Mouse (Mus musculus): ENCODE results near the gene Tmem151a. TPM values are rescaled to one million over a fixed set of nuclear protein-coding genes. Genes with fewer than 3 reads are reported as not detected.

The Tmem151a gene
- total and polyA plus RNA-seq, 3 experiments = 2.6 to 3.3 (median 2.8) TPM

DNA sequence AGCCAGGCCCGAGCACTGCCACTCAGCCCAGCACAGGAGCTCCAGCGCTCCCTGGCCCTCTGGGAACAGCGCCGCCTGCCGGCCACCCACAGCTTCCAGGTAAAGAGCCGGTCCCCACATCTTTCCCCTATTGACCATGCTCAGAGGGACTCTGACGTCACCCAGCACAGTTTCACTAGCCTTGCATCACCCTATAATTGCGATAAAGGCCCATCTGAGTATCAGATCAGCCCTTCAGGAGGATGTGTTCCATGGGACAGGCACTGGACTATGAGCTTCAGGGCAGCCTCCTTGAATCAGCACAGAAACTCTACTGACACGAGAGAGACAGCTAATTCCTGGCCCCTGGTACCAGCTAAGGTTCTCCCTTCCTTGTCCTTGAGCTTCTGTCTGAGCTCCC lies 31.4 kb downstream of the Tmem151a start:
- Histone ChIP-seq H3K9ac (ENCODE audit: low read depth, low read length) (no peak overlapping the region), H3K27me3 (ENCODE audit: control insufficient read depth, insufficient read depth, low read length) (no peaks in the 10 kb centered on the region), H3K79me2 (replicated peaks; ENCODE audit: control insufficient read depth, insufficient read depth, low read length) (no peaks in the 10 kb centered on the region), H3K4me3 (no peak overlapping the region), H3K36me3 (ENCODE audit: control insufficient read depth, insufficient read depth, low read length) (no peaks in the 10 kb centered on the region), H3K27ac (no peak overlapping the region), H3K4me1 (ENCODE audit: control insufficient read depth, insufficient read depth, low read length) (peaks cover 11% of the 10 kb centered on the region)
- WGBS = 49% methylated on average over 9 of the region's 9 CpGs
- peak in 1 of 2 experiments; percentile 53 for DNase-seq
- TF ChIP-seq EP300 (IDR thresholded peaks at IDR 0.05; ENCODE audit: insufficient read depth, low read depth, low read length) (no peak), CTCF (IDR thresholded peaks at IDR 0.05) (peak; percentile 79), POLR2A (IDR thresholded peaks at IDR 0.05; ENCODE audit: insufficient read depth, low read depth, low read length) (no peak)
- intact Hi-C loops (cut with DNase I) = no loop called here

GRCm38 (mm10) chr19:5052853-5053252 lies 32.5 kb downstream of the Tmem151a start:
- 80% methylated on average over 17 of the region's 17 CpGs for WGBS
- no peak overlapping the region for H3K27ac ChIP-seq
- intact Hi-C loops (cut with DNase I) = no loop called here
- H3K79me2 ChIP-seq (replicated peaks; ENCODE audit: control insufficient read depth, insufficient read depth, low read length) = no peaks in the 10 kb centered on the region
- H3K4me1 ChIP-seq (ENCODE audit: control insufficient read depth, insufficient read depth, low read length) = peaks cover 7% of the 10 kb centered on the region
- H3K9ac ChIP-seq (ENCODE audit: low read depth, low read length) = no peak overlapping the region
- no peak for TF ChIP-seq CTCF (IDR thresholded peaks at IDR 0.05)
- no peak for TF ChIP-seq POLR2A (IDR thresholded peaks at IDR 0.05; ENCODE audit: insufficient read depth, low read depth, low read length)
- no peak for TF ChIP-seq EP300 (IDR thresholded peaks at IDR 0.05; ENCODE audit: insufficient read depth, low read depth, low read length)
- H3K27me3 ChIP-seq (ENCODE audit: control insufficient read depth, insufficient read depth, low read length) = no peaks in the 10 kb centered on the region
- no peak for DNase-seq
- no peaks in the 10 kb centered on the region for H3K36me3 ChIP-seq (ENCODE audit: control insufficient read depth, insufficient read depth, low read length)
- H3K4me3 ChIP-seq = no peak overlapping the region

GRCm38 (mm10) chr19:5052166-5052822 lies 33.0 kb downstream of the Tmem151a start:
- Histone ChIP-seq H3K27ac (no peak overlapping the region), H3K27me3 (ENCODE audit: control insufficient read depth, insufficient read depth, low read length) (no peaks in the 10 kb centered on the region), H3K4me1 (ENCODE audit: control insufficient read depth, insufficient read depth, low read length) (peaks cover 4% of the 10 kb centered on the region), H3K79me2 (replicated peaks; ENCODE audit: control insufficient read depth, insufficient read depth, low read length) (no peaks in the 10 kb centered on the region), H3K9ac (ENCODE audit: low read depth, low read length) (no peak overlapping the region), H3K4me3 (no peak overlapping the region), H3K36me3 (ENCODE audit: control insufficient read depth, insufficient read depth, low read length) (no peaks in the 10 kb centered on the region)
- intact Hi-C loops (cut with DNase I) = no loop called here
- TF ChIP-seq POLR2A (IDR thresholded peaks at IDR 0.05; ENCODE audit: insufficient read depth, low read depth, low read length) = no peak
- no peak for TF ChIP-seq EP300 (IDR thresholded peaks at IDR 0.05; ENCODE audit: insufficient read depth, low read depth, low read length)
- no peak for TF ChIP-seq CTCF (IDR thresholded peaks at IDR 0.05)
- no peak for DNase-seq
- 49% methylated on average over 25 of the region's 25 CpGs for WGBS

GRCm38 (mm10) chr19:5051515-5051914 lies 33.8 kb downstream of the Tmem151a start:
- peak overlapping the region; percentile 46; the same call in 1 of the 2 replicates for H3K4me3 ChIP-seq
- H3K4me1 ChIP-seq (ENCODE audit: control insufficient read depth, insufficient read depth, low read length) = peaks cover 4% of the 10 kb centered on the region
- H3K9ac ChIP-seq (ENCODE audit: low read depth, low read length) = no peak overlapping the region
- no peak for DNase-seq
- no peaks in the 10 kb centered on the region for H3K36me3 ChIP-seq (ENCODE audit: control insufficient read depth, insufficient read depth, low read length)
- no peaks in the 10 kb centered on the region for H3K27me3 ChIP-seq (ENCODE audit: control insufficient read depth, insufficient read depth, low read length)
- 64% methylated on average over 3 of the region's 3 CpGs for WGBS
- TF ChIP-seq CTCF (IDR thresholded peaks at IDR 0.05) = no peak
- TF ChIP-seq EP300 (IDR thresholded peaks at IDR 0.05; ENCODE audit: insufficient read depth, low read depth, low read length) = no peak
- no peak for TF ChIP-seq POLR2A (IDR thresholded peaks at IDR 0.05; ENCODE audit: insufficient read depth, low read depth, low read length)
- no peak overlapping the region; the same call in 1 of the 2 replicates for H3K27ac ChIP-seq
- intact Hi-C loops (cut with DNase I) = no loop called here
- H3K79me2 ChIP-seq (replicated peaks; ENCODE audit: control insufficient read depth, insufficient read depth, low read length) = no peaks in the 10 kb centered on the region

- DNase-seq = peak in 1 of 2 experiments; percentile 50
- intact Hi-C loops (cut with DNase I) = no loop called here
- peaks cover 4% of the 10 kb centered on the region for H3K4me1 ChIP-seq (ENCODE audit: control insufficient read depth, insufficient read depth, low read length)
- TF ChIP-seq EP300 (IDR thresholded peaks at IDR 0.05; ENCODE audit: insufficient read depth, low read depth, low read length) (no peak), POLR2A (IDR thresholded peaks at IDR 0.05; ENCODE audit: insufficient read depth, low read depth, low read length) (no peak), CTCF (IDR thresholded peaks at IDR 0.05) (no peak)
- 16% methylated on average over 17 of the region's 17 CpGs for WGBS
- H3K4me3 ChIP-seq = peak overlapping the region; percentile 46
- no peaks in the 10 kb centered on the region for H3K36me3 ChIP-seq (ENCODE audit: control insufficient read depth, insufficient read depth, low read length)
- H3K9ac ChIP-seq (ENCODE audit: low read depth, low read length) = peak overlapping the region; percentile 56
- H3K27me3 ChIP-seq (ENCODE audit: control insufficient read depth, insufficient read depth, low read length) = no peaks in the 10 kb centered on the region
- H3K79me2 ChIP-seq (replicated peaks; ENCODE audit: control insufficient read depth, insufficient read depth, low read length) = no peaks in the 10 kb centered on the region
- H3K27ac ChIP-seq = peak overlapping the region; percentile 67
Observed at GRCm38 (mm10) chr19:5051031-5051430, 34.3 kb downstream of the Tmem151a start.
